Mouse (Mus musculus) lung, embryonic 16.5 days (tissue): Measurements from ENCODE around the gene Hectd2. TPM values are rescaled to one million over a fixed set of nuclear protein-coding genes. Genes with fewer than 3 reads are reported as not detected.

Experiments used
- ATAC-seq: fragments of 200-750 bp; cut with Nextera tagmentation; 2 replicates; pipeline ENCODE4 v1.8.0; 2017; ENCODE audit warnings: low read depth, mild to moderate bottlenecking, moderate library complexity
- H3K27ac ChIP-seq: fragments of 300-500 bp; sonication (generic); 2 replicates; pipeline ENCODE4 v1.5.1; 2014; ENCODE audit warnings: mild to moderate bottlenecking, control low read depth, low read length
- H3K27me3 ChIP-seq: fragments of 300-500 bp; sonication (generic); 2 replicates; pipeline ENCODE4 v1.6.1; 2014; ENCODE audit warnings: low read depth, low read length, mixed read lengths; ENCODE audit not compliant: control insufficient read depth, insufficient read depth
- H3K36me3 ChIP-seq: fragments of 300-500 bp; sonication (generic); 2 replicates; pipeline ENCODE4 v1.6.1; 2014; ENCODE audit warnings: low read length; ENCODE audit not compliant: control insufficient read depth, insufficient read depth
- H3K4me1 ChIP-seq: fragments of 300-500 bp; sonication (generic); replicated peaks from 2 replicates; pipeline ENCODE4 v1.6.1; 2014; ENCODE audit warnings: low read length, mixed read lengths; ENCODE audit not compliant: control insufficient read depth, insufficient read depth
- H3K4me2 ChIP-seq: fragments of 300-500 bp; sonication (generic); 2 replicates; pipeline ENCODE4 v1.6.1; 2014; ENCODE audit warnings: low read depth, low read length, control low read depth
- H3K4me3 ChIP-seq: fragments of 300-500 bp; sonication (generic); 2 replicates; pipeline ENCODE4 v1.5.1; 2014; ENCODE audit warnings: mild to moderate bottlenecking, low read length, control low read depth
- H3K9ac ChIP-seq: fragments of 300-500 bp; sonication (generic); 2 replicates; pipeline ENCODE4 v1.6.1; 2014; ENCODE audit warnings: low read length, control low read depth
- H3K9me3 ChIP-seq: fragments of 300-500 bp; sonication (generic); 2 replicates; pipeline ENCODE4 v1.6.1; 2016; ENCODE audit warnings: low read length; ENCODE audit not compliant: control insufficient read depth
- WGBS: fragments of 180-500 bp; shearing (Covaris S2); extraction: QIAGEN DNeasy Blood & Tissue Kit; methylation state at CpG from one replicate; pipeline ENCODE4 v1.1.7; 2014; 5-methylcytosine and 5-hydroxymethylcytosine counted together
- polyA plus RNA-seq: library from polyadenylated mRNA; unstranded; fragments of >200 nt; fragmentation: Nextera tagmentation; extraction: Ambion mirVana; gene quantifications from 2 replicates; pipeline ENCODE4 v1.2.1, GENCODE M21; 2015

Hectd2 gene
- polyA plus RNA-seq, 1 experiment from 2014 or later = 4.1 TPM

- Histone ChIP-seq H3K4me3 (no peak overlapping the region), H3K36me3 (no peaks in the 10 kb centered on the region), H3K9ac (no peak overlapping the region), H3K27me3 (no peaks in the 10 kb centered on the region), H3K9me3 (no peaks in the 10 kb centered on the region), H3K27ac (no peak overlapping the region), H3K4me1 (no peaks in the 10 kb centered on the region; the same call in 1 of the 2 replicates), H3K4me2 (no peak overlapping the region)
- 0 out of 2 replicates have a peak, but pooled peaks have one; percentile 24 for ATAC-seq
- 62% methylated on average over 2 of the region's 2 CpGs for WGBS
These were observed 114.6 kb downstream of the Hectd2 start for GRCm38 (mm10) chr19:36668881-36669639.

GRCm38 (mm10) chr19:36669720-36670451 lies 115.4 kb downstream of the Hectd2 start:
- Histone ChIP-seq H3K9me3 (no peaks in the 10 kb centered on the region), H3K27ac (peak overlapping the region; percentile 15; the same call in 1 of the 2 replicates), H3K9ac (no peak overlapping the region), H3K4me2 (no peak overlapping the region), H3K4me1 (no peaks in the 10 kb centered on the region; the same call in 1 of the 2 replicates), H3K27me3 (no peaks in the 10 kb centered on the region), H3K36me3 (no peaks in the 10 kb centered on the region), H3K4me3 (no peak overlapping the region)
- ATAC-seq = no peak
- 56% methylated on average over 5 of the region's 5 CpGs for WGBS

Other genes starting within 250 kb of the Hectd2 start
- 15.4 and 17.8 TPM in 2 replicates for gene Pcgf5, start 206.3 kb upstream of the Hectd2 start, polyA plus RNA-seq
- gene Ppp1r3c, start 182.0 kb downstream of the Hectd2 start, polyA plus RNA-seq = 97.2 and 105 TPM in 2 replicates